Mouse (Mus musculus) spleen, adult 2 months (tissue): ENCODE data around the gene Man2a1. TPM values are rescaled to one million over a fixed set of nuclear protein-coding genes. Genes with fewer than 3 reads are reported as not detected.

Experiments used
- DNase-seq, 2 experiments: peaks; one replicate each; pipeline versions ENCODE4 v3.0.0 to v3.0.0-alpha.2; 2012 to 2021; ENCODE audit warnings: low spot score in 2 of 2, low read depth in 1 of 2
- H3K27ac ChIP-seq: fragments of 200-500 bp; 2 replicates; pipeline ENCODE4 v1.5.1; 2012; ENCODE audit warnings: low read length, inconsistent platforms; ENCODE audit not compliant: insufficient read depth
- H3K27me3 ChIP-seq: fragments of 200-500 bp; 2 replicates; pipeline ENCODE4 v1.6.1; 2012; ENCODE audit warnings: mild to moderate bottlenecking, moderate library complexity, low read length, inconsistent platforms; ENCODE audit not compliant: control insufficient read depth, insufficient read depth
- H3K36me3 ChIP-seq: fragments of 200-500 bp; 2 replicates; pipeline ENCODE4 v1.6.1; 2012; ENCODE audit warnings: mild to moderate bottlenecking, low read length, inconsistent platforms; ENCODE audit not compliant: control insufficient read depth, insufficient read depth
- H3K4me1 ChIP-seq: fragments of 200-500 bp; 2 replicates; pipeline ENCODE4 v1.6.1; 2011; ENCODE audit warnings: inconsistent platforms; ENCODE audit not compliant: control insufficient read depth, insufficient read depth, insufficient read length
- H3K4me3 ChIP-seq: fragments of 200-500 bp; 2 replicates; pipeline ENCODE4 v1.5.1; 2011; ENCODE audit warnings: mild to moderate bottlenecking, inconsistent platforms; ENCODE audit not compliant: insufficient read depth, insufficient read length; ENCODE audit errors: extremely low read depth
- CTCF ChIP-seq: fragments of 200-500 bp; IDR thresholded peaks from 2 replicates; pipeline ENCODE4 v1.5.1; 2011; ENCODE audit warnings: mild to moderate bottlenecking, inconsistent platforms; ENCODE audit not compliant: insufficient read depth, insufficient read length, insufficient replicate concordance; ENCODE audit errors: extremely low read depth
- POLR2A ChIP-seq: fragments of 200-500 bp; IDR thresholded peaks from 2 replicates; pipeline ENCODE4 v1.6.1; 2011; ENCODE audit warnings: low read depth, low read length, inconsistent platforms
- WGBS: fragments of 180-500 bp; shearing (Covaris S2); methylation state at CpG from one replicate; pipeline ENCODE4 v1.1.7; 2018; 5-methylcytosine and 5-hydroxymethylcytosine counted together
- polyA plus RNA-seq: library from polyadenylated mRNA; depleted of rRNA; stranded (reverse); fragments of >200 nt; gene quantifications from 2 replicates; pipeline ENCODE4 v1.2.3, GENCODE M21; 2012

Gene Man2a1
- polyA plus RNA-seq, 1 experiment, result 10.6 TPM

- Histone ChIP-seq H3K27ac (no peak overlapping the region), H3K4me3 (no peak overlapping the region), H3K4me1 (no peaks in the 10 kb centered on the region), H3K36me3 (peaks cover 15% of the 10 kb centered on the region), H3K27me3 (no peaks in the 10 kb centered on the region)
- no peak for DNase-seq
- WGBS, result 92% methylated on average over 8 of the region's 8 CpGs
- TF ChIP-seq CTCF, result no peak
- TF ChIP-seq POLR2A, result no peak
These were observed 37.5 kb downstream of the Man2a1 start for GRCm38 (mm10) chr17:64637868-64638537.

- Histone ChIP-seq H3K36me3 (peaks cover 14% of the 10 kb centered on the region), H3K27ac (no peak overlapping the region), H3K4me1 (no peaks in the 10 kb centered on the region), H3K27me3 (no peaks in the 10 kb centered on the region), H3K4me3 (no peak overlapping the region)
- WGBS, result 90% methylated on average over 3 of the region's 3 CpGs
- DNase-seq, result no peak
- TF ChIP-seq POLR2A, result no peak
- no peak for TF ChIP-seq CTCF
These were observed 40.8 kb downstream of the Man2a1 start for GRCm38 (mm10) chr17:64641376-64641775.

DNA sequence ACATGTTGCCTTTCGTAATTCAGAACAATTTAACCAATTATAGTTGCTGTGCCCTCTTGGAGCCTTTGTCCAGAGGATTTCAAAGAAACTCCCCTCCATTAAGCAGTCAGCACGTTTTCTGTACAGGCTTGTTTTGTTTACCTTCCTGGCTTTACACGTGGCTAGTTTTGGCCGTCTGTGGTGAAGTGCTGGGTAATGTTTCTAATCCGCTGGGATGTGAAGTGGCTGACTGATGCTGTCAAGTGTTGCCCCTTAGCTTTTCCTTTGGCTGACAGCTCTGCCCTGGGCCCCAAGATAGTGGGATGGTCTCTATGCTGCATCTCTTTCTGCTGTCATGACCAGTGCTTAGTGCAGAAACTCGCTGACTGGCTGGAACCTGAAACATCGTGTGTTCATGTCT lies 43.1 kb downstream of the Man2a1 start:
- Histone ChIP-seq H3K4me3 (no peak overlapping the region), H3K27me3 (no peaks in the 10 kb centered on the region), H3K4me1 (no peaks in the 10 kb centered on the region), H3K36me3 (peaks cover 11% of the 10 kb centered on the region), H3K27ac (no peak overlapping the region)
- WGBS, result 84% methylated on average over 7 of the region's 7 CpGs
- no peak for TF ChIP-seq CTCF
- no peak for TF ChIP-seq POLR2A
- no peak for DNase-seq

DNA sequence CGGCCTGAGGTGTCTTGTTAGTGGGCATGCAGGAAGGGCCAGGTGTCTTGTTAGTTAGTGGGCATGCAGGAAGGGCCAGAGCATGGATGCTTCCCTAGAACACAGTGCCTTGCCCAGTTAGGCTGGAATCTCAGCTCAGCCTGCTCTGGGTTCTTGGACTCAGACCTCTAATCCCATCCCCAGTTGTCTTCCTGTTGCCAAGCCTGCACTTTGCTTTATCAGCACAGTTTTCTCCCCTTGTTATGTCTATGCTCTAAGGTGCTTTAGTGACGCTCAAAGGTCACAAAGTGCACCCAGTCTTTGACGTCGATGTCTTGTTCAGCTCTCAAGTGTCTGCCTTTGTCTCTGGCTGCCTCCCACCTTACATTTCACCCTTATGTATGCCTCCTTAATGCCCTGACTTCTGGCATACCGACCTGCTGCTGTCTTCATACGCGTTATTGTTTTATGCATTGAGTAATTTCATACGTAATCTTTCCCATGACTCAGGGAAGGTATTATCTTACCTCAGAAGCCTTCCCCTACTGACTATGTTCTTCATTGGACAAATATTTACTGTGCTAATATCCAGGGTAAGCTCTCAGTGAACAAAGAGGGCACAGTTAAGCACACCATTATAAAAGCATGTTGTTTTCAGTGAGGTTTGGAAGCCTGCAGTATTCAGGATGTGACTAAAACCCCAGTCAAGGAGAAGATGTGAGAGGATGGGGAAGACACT lies 44.5 kb downstream of the Man2a1 start:
- 87% methylated on average over 8 of the region's 8 CpGs for WGBS
- H3K4me1 ChIP-seq, result no peaks in the 10 kb centered on the region
- H3K4me3 ChIP-seq, result no peak overlapping the region
- no peak for TF ChIP-seq POLR2A
- TF ChIP-seq CTCF, result no peak
- H3K36me3 ChIP-seq, result peaks cover 5% of the 10 kb centered on the region
- no peak for DNase-seq
- H3K27me3 ChIP-seq, result no peaks in the 10 kb centered on the region
- H3K27ac ChIP-seq, result no peak overlapping the region

DNA sequence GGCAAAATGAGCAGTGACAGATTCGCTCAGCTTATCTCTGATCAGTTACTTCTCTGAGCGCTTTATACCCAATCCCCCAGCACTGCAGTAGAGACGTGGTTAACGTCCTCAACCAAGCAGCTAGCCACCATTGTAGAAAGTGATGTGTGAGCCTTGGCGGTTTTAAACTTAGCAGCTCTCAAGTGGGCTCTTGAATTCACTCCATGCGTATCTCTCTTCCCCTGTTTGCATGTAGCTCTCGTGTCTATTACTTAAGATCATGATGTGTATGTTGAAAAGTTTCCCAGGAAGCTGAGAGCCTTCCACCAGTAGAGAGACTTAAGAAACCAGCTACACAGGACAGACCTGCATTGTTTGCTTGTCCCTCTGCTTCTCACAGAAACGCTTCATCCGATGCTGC lies 46.9 kb downstream of the Man2a1 start:
- Histone ChIP-seq H3K4me3 (no peak overlapping the region), H3K27ac (no peak overlapping the region), H3K27me3 (no peaks in the 10 kb centered on the region), H3K36me3 (peaks cover 19% of the 10 kb centered on the region), H3K4me1 (no peaks in the 10 kb centered on the region)
- DNase-seq, result no peak
- 89% methylated on average over 9 of the region's 9 CpGs for WGBS
- TF ChIP-seq POLR2A (no peak), CTCF (no peak)

DNA sequence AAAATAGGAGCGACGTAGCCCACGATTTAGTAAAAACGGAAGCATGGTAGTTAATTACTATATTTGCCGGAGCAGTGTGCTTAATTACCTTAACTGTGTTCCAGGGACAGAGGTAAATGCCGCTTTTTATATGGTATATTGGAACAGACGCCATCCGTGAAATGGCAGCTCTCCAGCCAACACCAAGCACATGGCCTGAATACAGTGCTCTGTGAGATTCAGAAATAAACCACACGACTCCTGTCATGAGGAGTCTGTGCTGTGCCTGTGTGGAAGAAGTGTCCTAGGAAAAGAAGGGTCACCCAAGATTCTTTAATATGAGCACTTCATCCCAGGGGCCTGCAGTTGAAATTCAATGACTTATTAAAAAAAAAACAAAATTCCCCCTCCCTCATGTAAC lies 50.2 kb downstream of the Man2a1 start:
- H3K27ac ChIP-seq, result no peak overlapping the region
- H3K27me3 ChIP-seq, result no peaks in the 10 kb centered on the region
- no peak for DNase-seq
- TF ChIP-seq POLR2A (no peak), CTCF (no peak)
- no peaks in the 10 kb centered on the region for H3K4me1 ChIP-seq
- WGBS, result 94% methylated on average over 9 of the region's 9 CpGs
- no peak overlapping the region for H3K4me3 ChIP-seq
- H3K36me3 ChIP-seq, result peaks cover 26% of the 10 kb centered on the region

DNA sequence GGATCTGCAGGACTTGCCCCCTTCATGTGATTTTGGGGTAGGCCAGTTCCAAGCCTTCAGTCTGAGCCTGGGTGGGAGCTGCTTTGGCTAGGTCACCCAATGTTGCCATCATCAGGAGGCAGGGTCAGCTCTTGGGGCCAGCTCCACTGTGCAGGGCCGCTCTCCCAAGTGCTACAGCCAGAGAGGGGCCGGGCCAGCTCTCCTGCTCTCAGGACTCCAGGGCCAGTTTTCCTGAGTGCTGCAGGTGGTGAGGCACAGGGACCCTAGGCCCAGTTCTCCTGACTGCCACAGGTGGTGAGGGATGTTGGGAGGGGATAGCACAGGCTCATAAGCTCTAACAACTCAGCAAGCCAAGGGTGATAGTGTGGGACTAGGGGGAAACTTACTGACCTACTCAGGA lies 53.1 kb downstream of the Man2a1 start:
- H3K36me3 ChIP-seq, result peaks cover 30% of the 10 kb centered on the region
- WGBS, result 100% methylated on average over 2 of the region's 2 CpGs
- TF ChIP-seq POLR2A, result no peak
- no peak for TF ChIP-seq CTCF
- no peak for DNase-seq
- no peaks in the 10 kb centered on the region for H3K4me1 ChIP-seq
- H3K27ac ChIP-seq, result no peak overlapping the region
- H3K27me3 ChIP-seq, result no peaks in the 10 kb centered on the region
- no peak overlapping the region for H3K4me3 ChIP-seq
